Mouse (Mus musculus) frontal cortex, postnatal 14 days (tissue): ENCODE data around the gene Serpina3m.
"Not testable (repeated sequence)": the region's sequence is repeated elsewhere in the genome, so short reads cannot be mapped to it uniquely, and the experiment has no call there.

Experiments
- DNase-seq, 2 experiments: peaks; one replicate each; pipeline ENCODE4 v3.0.0; 2022; ENCODE audit warnings: low spot score in 2 of 2

Gene Serpina3m

GRCm38 (mm10) chr12:104338226-104338625 lies at the start of gene Serpina3m, which contains the start of gene Serpina3k:
TSS of gene Serpina3m (plus strand) at chr12:104338486.
TSS of gene Serpina3k (plus strand) at chr12:104338486.
- not testable (repeated sequence) for DNase-seq

- DNase-seq: no peak
Observed at GRCm38 (mm10) chr12:104289872-104290271, 48.4 kb upstream of the Serpina3m start.

- DNase-seq: no peak
Observed at GRCm38 (mm10) chr12:104293963-104294362, 44.3 kb upstream of the Serpina3m start.

GRCm38 (mm10) chr12:104298049-104298448 lies 40.2 kb upstream of the Serpina3m start:
- DNase-seq: no peak

GRCm38 (mm10) chr12:104305991-104306390 lies 32.3 kb upstream of the Serpina3m start:
- DNase-seq: no peak

- no peak for DNase-seq
Observed at GRCm38 (mm10) chr12:104314253-104314652, 24.0 kb upstream of the Serpina3m start, which contains the start of gene Serpina3j. TSS of gene Serpina3j (plus strand) at chr12:104314553.

GRCm38 (mm10) chr12:104322454-104322853 lies 15.8 kb upstream of the Serpina3m start:
- DNase-seq: no peak

- DNase-seq: no peak
Observed at GRCm38 (mm10) chr12:104331701-104332100, 6.6 kb upstream of the Serpina3m start.

- not testable (repeated sequence) for DNase-seq
Observed at GRCm38 (mm10) chr12:104336873-104337272, 1.4 kb upstream of the Serpina3m start.

GRCm38 (mm10) chr12:104338705-104339104 lies 419 bp downstream of the Serpina3m start:
- no peak for DNase-seq

GRCm38 (mm10) chr12:104342489-104342888 lies 4.2 kb downstream of the Serpina3m start:
- not testable (repeated sequence) for DNase-seq

- no peak for DNase-seq
Observed at GRCm38 (mm10) chr12:104345181-104345580, 6.9 kb downstream of the Serpina3m start.

GRCm38 (mm10) chr12:104345707-104346106 lies 7.4 kb downstream of the Serpina3m start:
- DNase-seq: no peak

- DNase-seq: no peak
Observed at GRCm38 (mm10) chr12:104347091-104347490, 8.8 kb downstream of the Serpina3m start.

- peak; percentile 18 to 58 for DNase-seq
Observed at GRCm38 (mm10) chr12:104351812-104352211, 13.5 kb downstream of the Serpina3m start.

- DNase-seq: no peak
Observed at GRCm38 (mm10) chr12:104356006-104356405, 17.7 kb downstream of the Serpina3m start.

GRCm38 (mm10) chr12:104369986-104370385 lies 31.7 kb downstream of the Serpina3m start:
- no peak for DNase-seq

GRCm38 (mm10) chr12:104377179-104377578 lies 38.9 kb downstream of the Serpina3m start:
- not testable (repeated sequence) for DNase-seq

- DNase-seq: not testable (repeated sequence)
Observed at GRCm38 (mm10) chr12:104378351-104378750, 40.1 kb downstream of the Serpina3m start.

- not testable (repeated sequence) for DNase-seq
Observed at GRCm38 (mm10) chr12:104378815-104379214, 40.5 kb downstream of the Serpina3m start.

GRCm38 (mm10) chr12:104379856-104380255 lies 41.6 kb downstream of the Serpina3m start:
- DNase-seq: no peak

GRCm38 (mm10) chr12:104381071-104381604 lies 42.9 kb downstream of the Serpina3m start:
- DNase-seq: not testable (repeated sequence)

- DNase-seq: not testable (repeated sequence)
Observed at GRCm38 (mm10) chr12:104385987-104386386, 47.7 kb downstream of the Serpina3m start.

- not testable (repeated sequence) for DNase-seq
Observed at GRCm38 (mm10) chr12:104386878-104387277, 48.6 kb downstream of the Serpina3m start.
